Mouse (Mus musculus) embryonic facial prominence, embryonic 14.5 days (tissue): ENCODE measurements around the gene Kdm5b. TPM values are rescaled to one million over a fixed set of nuclear protein-coding genes. Genes with fewer than 3 reads are reported as not detected.

Experiments used
- ATAC-seq: fragments of 200-750 bp; cut with Nextera tagmentation; 2 replicates; pipeline ENCODE4 v1.8.0; 2017; ENCODE audit warnings: low read depth, moderate number of reproducible peaks, moderate TSS enrichment
- DNase-seq: peaks from one replicate; pipeline ENCODE4 v3.0.0-alpha.2; 2015; ENCODE audit warnings: low spot score
- H3K27ac ChIP-seq: fragments of 300-500 bp; sonication (generic); replicated peaks from 2 replicates; pipeline ENCODE4 v1.5.1; 2014; ENCODE audit warnings: low read depth, mild to moderate bottlenecking, low read length, moderate library complexity
- H3K27me3 ChIP-seq: fragments of 300-500 bp; sonication (generic); replicated peaks from 2 replicates; pipeline ENCODE4 v1.6.1; 2014; ENCODE audit warnings: low read length; ENCODE audit not compliant: control insufficient read depth, insufficient read depth
- H3K36me3 ChIP-seq: fragments of 300-500 bp; sonication (generic); 2 replicates; pipeline ENCODE4 v1.6.1; 2014; ENCODE audit warnings: low read length, mixed read lengths; ENCODE audit not compliant: control insufficient read depth, insufficient read depth
- H3K4me1 ChIP-seq: fragments of 300-500 bp; sonication (generic); 2 replicates; pipeline ENCODE4 v1.6.1; 2014; ENCODE audit warnings: antibody characterized with exemption, low read length; ENCODE audit not compliant: control insufficient read depth, insufficient read depth
- H3K4me2 ChIP-seq: fragments of 300-500 bp; sonication (generic); 2 replicates; pipeline ENCODE4 v1.6.1; 2014; ENCODE audit warnings: low read depth, mild to moderate bottlenecking, low read length, moderate library complexity, mixed read lengths
- H3K4me3 ChIP-seq: fragments of 300-500 bp; sonication (generic); 2 replicates; pipeline ENCODE4 v1.5.1; 2014; ENCODE audit warnings: low read depth, mild to moderate bottlenecking, low read length
- H3K9ac ChIP-seq: fragments of 300-500 bp; sonication (generic); 2 replicates; pipeline ENCODE4 v1.6.1; 2014; ENCODE audit warnings: low read depth, mild to moderate bottlenecking, low read length, moderate library complexity, mixed read lengths
- H3K9me3 ChIP-seq: fragments of 300-500 bp; sonication (generic); 2 replicates; pipeline ENCODE4 v1.6.1; 2016; ENCODE audit warnings: low read length; ENCODE audit not compliant: control insufficient read depth
- WGBS: fragments of 180-500 bp; shearing (Covaris S2); extraction: QIAGEN DNeasy Blood & Tissue Kit; methylation state at CpG from one replicate; pipeline ENCODE4 v1.1.7; 2014; 5-methylcytosine and 5-hydroxymethylcytosine counted together
- polyA plus RNA-seq: library from polyadenylated mRNA; unstranded; fragments of >200 nt; fragmentation: Nextera tagmentation; extraction: Ambion mirVana; gene quantifications from 2 replicates; pipeline ENCODE4 v1.2.1, GENCODE M21; 2014

The Kdm5b gene
- polyA plus RNA-seq, 1 experiment from 2014 or later, result 63.0 TPM

DNA sequence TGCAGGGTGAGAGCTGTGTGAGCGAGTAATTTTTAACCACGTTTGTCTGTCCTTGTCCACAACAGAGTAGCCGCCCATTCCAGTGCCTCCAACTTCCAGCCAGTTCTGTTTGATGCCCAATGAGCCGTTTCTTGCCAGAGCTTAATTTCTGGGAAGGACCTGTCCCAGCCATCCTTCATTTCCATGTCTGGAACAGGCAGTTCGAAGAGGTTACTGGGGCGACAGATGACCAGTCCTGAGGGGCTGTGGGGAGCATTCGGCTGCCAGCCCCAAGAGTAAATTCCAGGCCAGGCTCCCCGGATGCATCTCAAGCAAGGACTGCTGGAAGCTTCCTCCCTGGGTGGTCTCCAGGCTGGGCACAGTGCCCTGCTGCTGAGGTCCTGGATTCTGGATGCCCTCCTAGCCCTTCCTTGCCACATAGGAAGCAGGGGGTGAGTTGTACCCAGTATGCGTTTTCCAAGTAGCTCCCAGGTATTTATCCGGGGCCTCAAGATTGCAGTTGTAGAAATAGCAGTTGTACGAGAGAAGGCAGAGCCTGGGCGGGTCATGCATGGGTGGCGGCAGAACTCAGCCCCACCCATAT lies 91.4 kb downstream of the Kdm5b start:
- no peak overlapping the region for H3K27ac ChIP-seq
- H3K9me3 ChIP-seq, result no peaks in the 10 kb centered on the region
- no peaks in the 10 kb centered on the region for H3K36me3 ChIP-seq
- no peak overlapping the region for H3K4me3 ChIP-seq
- ATAC-seq, result no peak
- H3K9ac ChIP-seq, result no peak overlapping the region
- H3K27me3 ChIP-seq, result peaks cover 37% of the 10 kb centered on the region
- peak; percentile 62 for DNase-seq
- H3K4me1 ChIP-seq, result peaks cover 8% of the 10 kb centered on the region
- 44% methylated on average over 13 of the region's 13 CpGs for WGBS
- no peak overlapping the region; the same call in 1 of the 2 replicates for H3K4me2 ChIP-seq

DNA sequence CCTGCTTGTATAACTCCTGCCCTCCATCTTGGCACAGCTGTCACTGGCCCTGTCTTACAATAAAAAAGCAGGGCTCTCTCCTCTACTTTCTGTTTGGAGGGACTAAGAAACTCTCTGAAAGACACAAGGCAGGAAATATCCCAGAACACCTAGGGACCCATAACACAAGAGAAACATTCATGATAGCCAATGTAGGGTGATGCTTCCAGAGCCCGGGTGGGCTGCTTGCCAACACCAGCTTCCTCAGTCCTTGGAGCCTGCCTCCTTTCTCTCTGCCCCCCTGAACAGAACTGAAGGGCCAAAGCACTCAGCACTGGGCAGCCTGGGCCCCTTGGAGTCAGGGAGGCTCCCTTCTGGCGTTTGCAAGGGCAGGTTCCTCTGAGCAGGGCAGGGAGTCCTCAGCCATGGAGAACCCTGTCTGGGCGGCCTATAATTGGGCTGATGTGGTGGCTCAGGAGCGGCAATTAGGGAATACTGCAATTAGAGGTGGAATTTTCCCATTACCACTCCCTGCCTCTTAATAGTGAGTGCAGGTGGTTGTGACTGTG lies 92.0 kb downstream of the Kdm5b start:
- Histone ChIP-seq H3K27ac (no peak overlapping the region; the same call in 1 of the 2 replicates), H3K27me3 (peaks cover 31% of the 10 kb centered on the region), H3K4me2 (no peak overlapping the region)

DNA sequence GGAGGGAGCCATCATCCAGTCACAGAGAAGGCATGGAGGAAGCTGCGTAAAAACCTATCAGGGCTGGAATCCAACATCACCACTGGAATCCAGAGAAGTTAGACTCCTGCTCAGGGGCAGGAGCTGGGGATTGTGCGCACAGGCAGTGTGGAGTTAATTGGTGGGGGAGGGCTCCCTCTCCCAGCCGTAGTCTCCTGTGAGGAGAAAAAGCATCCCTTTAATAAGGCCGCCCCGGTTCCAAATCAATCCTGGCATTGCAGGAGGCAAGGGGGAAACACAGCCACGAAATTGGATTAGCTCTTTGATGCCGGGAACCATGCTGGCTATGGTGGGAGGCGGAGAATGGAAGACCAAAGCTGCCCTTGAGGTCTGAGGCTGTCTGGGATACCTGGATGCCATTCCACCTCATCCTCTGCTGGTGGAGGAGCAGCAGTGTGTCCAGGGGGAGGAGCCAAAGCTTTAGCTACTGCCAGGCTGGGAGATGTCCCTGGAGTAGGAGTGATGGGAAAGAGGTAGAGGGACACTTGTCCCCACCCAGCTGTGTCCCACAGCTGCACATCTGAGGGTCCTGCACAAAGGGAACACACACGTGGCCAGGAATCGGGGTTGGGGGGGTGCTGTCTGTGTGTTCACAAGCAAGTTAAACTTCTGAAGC lies 93.8 kb downstream of the Kdm5b start:
- H3K27ac ChIP-seq, result no peak overlapping the region
- H3K4me3 ChIP-seq, result no peak overlapping the region
- DNase-seq, result no peak
- no peak overlapping the region for H3K4me2 ChIP-seq
- H3K4me1 ChIP-seq, result peaks cover 8% of the 10 kb centered on the region
- H3K36me3 ChIP-seq, result no peaks in the 10 kb centered on the region
- H3K27me3 ChIP-seq, result peaks cover 13% of the 10 kb centered on the region
- no peak overlapping the region for H3K9ac ChIP-seq
- WGBS, result 14% methylated on average over 10 of the region's 10 CpGs
- ATAC-seq, result no peak
- H3K9me3 ChIP-seq, result no peaks in the 10 kb centered on the region

More for the DNA sequence above, 92.0 kb downstream of the Kdm5b start:
- ATAC-seq (peak; percentile 74), DNase-seq (peak; percentile 47)
- Histone ChIP-seq H3K9ac (no peak overlapping the region), H3K36me3 (no peaks in the 10 kb centered on the region), H3K4me3 (no peak overlapping the region), H3K4me1 (peaks cover 8% of the 10 kb centered on the region), H3K9me3 (no peaks in the 10 kb centered on the region)
- WGBS, result 20% methylated on average over 4 of the region's 4 CpGs

DNA sequence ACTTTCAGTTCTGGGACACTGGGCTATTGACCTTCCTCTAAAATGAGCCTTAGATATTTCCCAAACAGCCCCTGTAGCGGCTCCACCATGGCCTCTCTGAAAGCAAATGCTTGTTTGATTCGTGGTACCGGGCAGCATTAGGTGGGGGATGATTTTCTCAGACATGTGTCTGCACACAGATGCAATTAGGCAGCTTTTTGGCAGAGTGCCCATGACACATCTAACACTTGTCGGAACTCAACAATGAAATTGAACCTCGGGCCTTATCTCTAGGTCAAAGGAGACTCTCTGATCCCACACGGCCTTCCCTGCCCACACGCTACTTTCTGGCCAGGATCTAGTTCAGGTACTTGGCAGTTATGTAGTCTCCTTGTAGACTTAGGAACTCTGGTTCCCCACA lies 98.9 kb downstream of the Kdm5b start:
- H3K27ac ChIP-seq, result no peak overlapping the region
- H3K9ac ChIP-seq, result no peak overlapping the region
- peak; percentile 50 for DNase-seq
- WGBS, result 69% methylated on average over 7 of the region's 7 CpGs
- no peak for ATAC-seq
- H3K4me3 ChIP-seq, result no peak overlapping the region
- H3K4me2 ChIP-seq, result no peak overlapping the region
- H3K9me3 ChIP-seq, result no peaks in the 10 kb centered on the region
- no peaks in the 10 kb centered on the region for H3K4me1 ChIP-seq
- no peaks in the 10 kb centered on the region for H3K36me3 ChIP-seq
- H3K27me3 ChIP-seq, result peaks cover 3% of the 10 kb centered on the region; the same call in 1 of the 2 replicates

DNA sequence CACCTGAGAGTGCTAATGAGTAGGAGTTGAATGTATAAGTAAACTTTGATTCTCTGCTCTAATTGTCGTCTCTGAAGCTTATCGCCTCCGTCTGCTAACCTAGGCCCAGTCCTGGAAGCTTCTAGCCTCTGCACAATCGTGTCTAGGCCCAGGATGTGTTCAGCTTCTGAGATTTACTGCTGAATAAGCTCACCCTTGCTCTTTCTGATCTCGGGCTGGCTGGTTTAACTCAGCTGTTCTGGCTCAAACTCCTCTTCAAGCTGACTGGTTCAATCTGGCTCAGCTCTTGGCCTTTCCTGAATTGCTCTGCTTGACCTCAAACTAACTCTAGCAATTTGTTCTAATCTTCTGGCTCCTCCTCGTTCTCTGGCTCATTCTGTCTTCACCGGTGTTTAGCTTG lies 100.2 kb downstream of the Kdm5b start:
- ATAC-seq (no peak), DNase-seq (no peak)
- no peaks in the 10 kb centered on the region for H3K4me1 ChIP-seq
- no peak overlapping the region for H3K27ac ChIP-seq
- no peaks in the 10 kb centered on the region for H3K27me3 ChIP-seq
- H3K4me2 ChIP-seq, result no peak overlapping the region
- 63% methylated on average over 7 of the region's 7 CpGs for WGBS
- no peaks in the 10 kb centered on the region for H3K36me3 ChIP-seq
- no peaks in the 10 kb centered on the region for H3K9me3 ChIP-seq
- no peak overlapping the region for H3K9ac ChIP-seq
- H3K4me3 ChIP-seq, result no peak overlapping the region

DNA sequence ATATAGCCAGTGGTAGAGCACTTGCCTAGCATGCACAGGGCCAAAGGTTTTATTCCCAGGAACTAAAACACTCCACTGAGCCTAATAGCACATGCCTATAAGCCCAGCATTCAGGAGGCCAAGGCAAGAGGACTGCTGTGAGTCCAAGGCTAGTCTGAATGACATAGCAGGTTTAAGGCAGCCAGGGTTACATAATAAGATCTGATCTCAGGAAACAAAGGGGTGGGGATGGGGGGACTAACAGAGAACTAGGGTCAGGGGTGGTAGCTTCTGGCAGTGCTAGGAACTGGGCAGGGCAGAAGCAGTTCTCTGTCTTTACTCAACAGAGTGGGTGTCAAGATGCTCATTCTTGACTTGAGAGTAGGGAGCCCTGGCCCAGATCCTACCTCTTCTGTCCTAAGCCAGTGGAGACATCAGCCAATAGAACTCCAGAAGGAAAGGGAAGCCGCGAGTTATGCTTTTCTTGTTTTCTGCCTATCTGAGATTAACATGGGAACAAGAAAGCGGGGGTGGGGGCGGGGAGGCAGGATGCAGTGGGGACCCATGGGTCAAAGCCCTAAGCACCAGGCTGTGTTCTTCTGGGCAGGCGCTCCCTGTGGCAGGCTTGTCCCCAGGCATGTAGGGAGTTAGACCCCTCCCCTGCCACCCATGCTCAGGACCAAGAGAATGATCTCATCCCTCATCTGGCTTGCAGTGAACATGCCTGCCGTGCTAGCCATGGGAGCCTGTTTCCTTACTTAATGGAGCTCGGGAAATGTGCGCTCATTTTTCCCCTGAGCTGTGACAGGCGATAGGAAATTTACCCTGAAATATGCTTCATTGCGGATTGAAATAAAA lies 111.5 kb downstream of the Kdm5b start:
- Histone ChIP-seq H3K4me2 (no peak overlapping the region), H3K27ac (no peak overlapping the region), H3K9me3 (no peaks in the 10 kb centered on the region), H3K4me1 (no peaks in the 10 kb centered on the region), H3K9ac (no peak overlapping the region), H3K36me3 (no peaks in the 10 kb centered on the region), H3K4me3 (no peak overlapping the region), H3K27me3 (no peaks in the 10 kb centered on the region)
- DNase-seq (no peak), ATAC-seq (no peak; the same call in 1 of the 2 replicates)
- 73% methylated on average over 10 of the region's 10 CpGs for WGBS

DNA sequence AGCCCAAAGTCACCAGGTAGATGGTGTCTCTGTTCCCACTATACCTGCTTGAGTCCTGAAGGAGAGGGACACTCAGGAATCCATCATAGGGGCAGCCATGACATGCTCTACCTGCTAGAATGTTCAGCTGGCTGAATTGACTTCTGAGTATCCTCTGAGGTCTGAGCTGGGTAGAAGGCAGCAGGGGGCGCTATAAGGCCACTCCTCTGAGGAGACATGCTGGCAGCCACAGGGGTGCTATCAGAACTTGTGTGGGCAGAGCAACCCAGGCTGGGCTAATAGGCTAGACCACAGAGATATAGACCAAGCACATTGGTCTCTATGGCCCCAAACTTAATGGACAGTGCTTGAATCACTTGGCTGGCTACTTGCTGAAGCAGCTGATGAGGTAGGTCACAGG lies 114.3 kb downstream of the Kdm5b start:
- ATAC-seq (no peak), DNase-seq (no peak)
- Histone ChIP-seq H3K36me3 (no peaks in the 10 kb centered on the region), H3K9me3 (no peaks in the 10 kb centered on the region), H3K4me1 (no peaks in the 10 kb centered on the region), H3K27ac (no peak overlapping the region), H3K27me3 (no peaks in the 10 kb centered on the region), H3K4me3 (no peak overlapping the region), H3K9ac (no peak overlapping the region), H3K4me2 (no peak overlapping the region)
- 9% methylated on average over 1 of the region's 1 CpGs for WGBS

DNA sequence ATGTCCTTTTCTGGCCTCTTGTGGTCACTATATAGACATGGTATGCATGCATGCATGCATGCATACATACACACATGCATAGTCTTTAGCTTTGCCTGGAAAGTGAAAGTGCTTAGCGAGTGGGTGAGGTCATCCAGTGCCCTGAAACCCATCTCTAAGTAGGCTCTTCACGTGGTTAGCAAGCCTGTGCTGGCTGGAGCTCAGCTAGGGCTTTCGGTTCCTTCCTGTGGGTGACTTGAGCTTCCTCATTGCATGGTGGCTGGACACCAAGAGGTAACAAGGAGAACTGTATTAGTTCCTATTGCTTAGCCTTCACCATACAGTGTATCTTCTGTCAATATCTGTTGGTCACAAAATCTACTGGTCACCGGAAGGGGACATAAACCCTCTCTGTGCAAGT lies 119.5 kb downstream of the Kdm5b start:
- H3K9ac ChIP-seq, result no peak overlapping the region
- H3K4me3 ChIP-seq, result no peak overlapping the region
- H3K4me2 ChIP-seq, result no peak overlapping the region
- H3K36me3 ChIP-seq, result no peaks in the 10 kb centered on the region
- H3K9me3 ChIP-seq, result no peaks in the 10 kb centered on the region
- ATAC-seq (no peak), DNase-seq (no peak)
- H3K27me3 ChIP-seq, result no peaks in the 10 kb centered on the region
- WGBS, result 74% methylated on average over 4 of the region's 4 CpGs
- no peaks in the 10 kb centered on the region for H3K4me1 ChIP-seq
- no peak overlapping the region for H3K27ac ChIP-seq
